Mouse (Mus musculus) gastrocnemius, adult 18-20 months (tissue): Measurements from ENCODE around the gene Pdzd9. TPM values are rescaled to one million over a fixed set of nuclear protein-coding genes. Genes with fewer than 3 reads are reported as not detected.

ENCODE experiments used
- DNase-seq: peaks from one replicate; pipeline ENCODE4 v3.0.0; 2021; ENCODE audit warnings: low spot score
- total RNA-seq, 2 experiments: library from RNA; stranded (reverse); gene quantifications; 2 replicates each; pipeline ENCODE4 v1.2.3; 2021

Pdzd9 gene
- total RNA-seq, 2 experiments from 2014 or later: not detected

- no peak for DNase-seq
Measured at GRCm38 (mm10) chr7:120635821-120636220, 34.3 kb downstream of the Pdzd9 start.

GRCm38 (mm10) chr7:120635362-120635781 is 34.8 kb downstream of the Pdzd9 start:
- no peak for DNase-seq

GRCm38 (mm10) chr7:120634711-120635361 is 35.3 kb downstream of the Pdzd9 start, which contains the start of gene Uqcrc2:
Gene Uqcrc2 (plus strand): TSS chr7:120635176.
- DNase-seq: peak; percentile 85

DNA sequence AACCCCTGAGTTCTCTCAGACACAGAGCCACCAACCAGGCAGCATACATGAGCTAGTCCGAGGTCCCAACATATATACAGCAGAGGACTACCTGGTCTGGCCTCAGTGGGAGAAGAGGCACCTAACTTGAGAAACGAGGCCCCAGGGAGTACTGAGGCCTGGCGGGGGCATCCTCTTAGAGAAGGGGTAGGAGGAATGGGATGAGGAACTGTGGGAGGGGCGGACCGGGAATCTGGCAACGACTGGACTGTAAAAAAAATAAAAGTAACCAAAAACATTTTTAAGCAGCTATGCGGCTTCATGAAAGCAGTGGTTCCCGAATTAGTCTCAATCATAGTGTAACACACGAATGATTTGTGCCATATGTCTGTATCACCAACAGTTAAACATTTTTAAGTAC is 35.8 kb downstream of the Pdzd9 start:
- DNase-seq: no peak

- DNase-seq: no peak
Measured at GRCm38 (mm10) chr7:120632518-120632917, 37.6 kb downstream of the Pdzd9 start.

DNA sequence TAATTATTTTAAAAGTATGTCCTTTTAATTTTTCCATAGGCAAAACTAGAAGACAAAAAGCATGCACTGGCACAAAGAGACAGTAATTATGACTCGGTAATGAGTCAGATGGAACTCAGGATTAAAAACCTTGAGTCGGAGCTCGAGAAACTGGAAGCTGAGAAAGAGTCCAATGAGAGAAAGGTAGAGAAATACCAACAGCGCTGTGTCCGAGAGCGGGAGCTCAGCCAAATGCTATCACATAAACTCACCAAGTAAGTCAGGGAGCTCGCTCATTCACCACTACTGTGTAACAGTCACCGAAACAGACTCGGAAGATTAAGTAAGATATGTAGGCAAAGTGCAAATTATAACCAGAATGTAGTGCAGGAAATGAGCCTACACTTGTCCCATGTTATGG is 49.3 kb downstream of the Pdzd9 start:
- no peak for DNase-seq

GRCm38 (mm10) chr7:120620075-120620771 is 49.9 kb downstream of the Pdzd9 start:
- no peak for DNase-seq

Other genes with a start within 250 kb of the Pdzd9 start
- 100 to 1,000 TPM; 477 to 519 TPM for gene Uqcrc2, start 35.2 kb downstream of the Pdzd9 start, total RNA-seq
- gene Mosmo, start 7.3 kb upstream of the Pdzd9 start, total RNA-seq: 10 to 100 TPM; 19.9 to 22.6 TPM
- gene Vwa3a, start 69.0 kb upstream of the Pdzd9 start, total RNA-seq: under 1 TPM; 0.39 to 0.50 TPM
- under 1 TPM in 1 of 2 experiments, not detected in 1; 0.47 TPM for gene Gm5737, start 142.0 kb upstream of the Pdzd9 start, total RNA-seq
- gene Eef2k, start 172.5 kb upstream of the Pdzd9 start, total RNA-seq: 10 to 100 TPM; 59.7 to 60.4 TPM
- gene Polr3e, start 247.4 kb upstream of the Pdzd9 start, total RNA-seq: 10 to 100 TPM in 1 of 2 experiments, 1 to 10 TPM in 1; 9.0 to 10.0 TPM